Mouse (Mus musculus) stomach, postnatal 0 days (tissue): ENCODE results near the gene Tprn.
"Not testable (repeated sequence)": the region's sequence is repeated elsewhere in the genome, so short reads cannot be mapped to it uniquely, and the experiment has no call there.

ENCODE experiments used
- CTCF ChIP-seq: IDR thresholded peaks from 2 replicates; pipeline ENCODE4 v1.5.1; 2016; ENCODE audit warnings: antibody characterized with exemption, low read depth, mild to moderate bottlenecking, moderate library complexity
- EP300 ChIP-seq: optimal IDR thresholded peaks from 2 replicates; pipeline ENCODE3; 2016; ENCODE audit warnings: antibody characterized with exemption

DNA sequence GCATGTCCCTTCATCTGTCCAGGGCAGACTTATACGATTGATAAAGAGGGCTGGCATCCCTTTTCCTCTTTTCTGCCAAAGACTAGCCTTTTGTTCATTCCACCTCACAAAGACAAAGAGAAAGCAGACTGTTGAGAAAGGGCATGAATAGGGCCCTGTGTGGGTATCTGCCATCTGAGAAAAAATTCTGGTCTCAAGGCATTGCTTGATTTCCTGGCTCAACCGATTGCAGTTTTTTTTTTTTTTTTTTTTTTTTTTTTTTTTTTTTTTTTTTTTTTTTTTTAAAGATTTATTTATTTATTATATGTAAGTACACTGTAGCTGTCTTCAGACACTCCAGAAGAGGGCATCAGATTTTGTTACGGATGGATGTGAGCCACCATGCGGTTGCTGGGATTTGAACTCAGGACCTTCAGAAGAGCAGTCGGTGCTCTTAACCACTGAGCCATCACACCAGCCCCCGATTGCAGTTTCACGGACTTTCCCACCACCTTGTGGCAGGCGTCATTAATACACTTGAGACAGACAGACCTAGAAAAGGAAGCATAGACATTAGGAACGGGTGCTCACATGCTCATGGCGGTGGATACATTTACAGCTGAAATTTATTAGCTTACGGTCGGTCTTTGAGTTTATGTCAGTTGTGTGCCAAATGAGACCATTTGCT is 5.8 kb upstream of the Tprn start:
- TF ChIP-seq CTCF, result peak; percentile 70
- TF ChIP-seq EP300, result not testable (repeated sequence)
